ENCODE assay signal across 8 mouse cellular contexts in genomic region chr17:87672677-87673286, GRCm38 (mm10). TPM values are rescaled to one million over a fixed set of nuclear protein-coding genes. Genes with fewer than 3 reads are reported as not detected.
DNase-seq lines count a peak whose midpoint lies in the region; ATAC-seq and TF ChIP-seq lines count a peak whose summit lies in the region.

No protein-coding gene starts in this region.

- H3K4me3 ChIP-seq in heart, embryonic 16.5 days (ENCODE audit: low read length): peak overlapping the region; percentile 79
- peak overlapping the region; percentile 89 for H3K4me3 ChIP-seq in liver, embryonic 12.5 days
- peak overlapping the region; percentile 41 for H3K4me3 ChIP-seq in myocyte

- DNase-seq in adrenal gland, postnatal 10 days: peak; percentile 59
- no peak for DNase-seq in adrenal gland, adult (ENCODE audit: inconsistent age in 2 of 2, low spot score in 1 of 2)
- DNase-seq in B cell, adult 2 months: peak; percentile 67 to 75
- peak; percentile 66 to 69 for DNase-seq in thymus, postnatal 36 days

- no peak for TF ChIP-seq POLR2A in myocyte (IDR thresholded peaks at IDR 0.05; ENCODE audit: insufficient read length, low read depth)

- H3K36me3 ChIP-seq in heart, embryonic 16.5 days (ENCODE audit: control insufficient read depth, insufficient read depth): no peaks in the 10 kb centered on the region
- peaks cover 27% of the 10 kb centered on the region for H3K36me3 ChIP-seq in liver, embryonic 12.5 days
- H3K36me3 ChIP-seq in myocyte (ENCODE audit: control insufficient read depth, insufficient read depth): no peaks in the 10 kb centered on the region

- H3K4me2 ChIP-seq in heart, embryonic 16.5 days (ENCODE audit: low read depth, low read length): peak overlapping the region; percentile 87
- H3K4me2 ChIP-seq in liver, embryonic 12.5 days: peak overlapping the region; percentile 94
- H3K4me2 ChIP-seq in myocyte (ENCODE audit: low read depth): peak overlapping the region; percentile 88

- WGBS in heart, embryonic 16.5 days: under 1% methylated on average over 47 of the region's 54 CpGs
- WGBS in liver, embryonic 12.5 days (ENCODE audit: insufficient replicate concordance): 1% methylated on average over 54 of the region's 54 CpGs

- H3K9me3 ChIP-seq in heart, embryonic 16.5 days (replicated peaks; ENCODE audit: control insufficient read depth, low read length): no peaks in the 10 kb centered on the region
- no peaks in the 10 kb centered on the region for H3K9me3 ChIP-seq in liver, embryonic 12.5 days (replicated peaks)

- peak overlapping the region; percentile 73 for H3K27ac ChIP-seq in heart, embryonic 16.5 days (ENCODE audit: low read length)
- peak overlapping the region; percentile 82 for H3K27ac ChIP-seq in liver, embryonic 12.5 days

- peak overlapping the region; percentile 8 for H3ac ChIP-seq in myocyte (ENCODE audit: control insufficient read depth, insufficient read length)

- peak overlapping the region; percentile 84 for H3K9ac ChIP-seq in heart, embryonic 16.5 days (ENCODE audit: low read length)
- H3K9ac ChIP-seq in liver, embryonic 12.5 days: peak overlapping the region; percentile 90

- no peaks in the 10 kb centered on the region for H3K27me3 ChIP-seq in heart, embryonic 16.5 days (ENCODE audit: control insufficient read depth, insufficient read depth, low read length)
- H3K27me3 ChIP-seq in liver, embryonic 12.5 days (replicated peaks): no peaks in the 10 kb centered on the region
- H3K27me3 ChIP-seq in myocyte (ENCODE audit: control insufficient read depth, insufficient read depth, insufficient read length): no peaks in the 10 kb centered on the region

- peak; percentile 50 for ATAC-seq in common myeloid progenitor, adult 5-6 weeks (replicated peaks; ENCODE audit: low read depth, poor library complexity, severe bottlenecking)
- peak; percentile 59 for ATAC-seq in heart, embryonic 16.5 days (replicated peaks; ENCODE audit: extremely low read depth, insufficient read depth, low FRiP score)
- peak; percentile 67 for ATAC-seq in liver, embryonic 12.5 days

- H3K4me1 ChIP-seq in heart, embryonic 16.5 days (ENCODE audit: control insufficient read depth, insufficient read depth, low read length): peaks cover 14% of the 10 kb centered on the region
- peaks cover 44% of the 10 kb centered on the region for H3K4me1 ChIP-seq in liver, embryonic 12.5 days

- no peaks in the 10 kb centered on the region for H3K79me2 ChIP-seq in myocyte (ENCODE audit: control insufficient read depth, insufficient read depth)

TF ChIP-seq in myocyte, 11 proteins besides CTCF, POLR2A, EP300 and RAD21:
- TF ChIP-seq CEBPB (IDR thresholded peaks at IDR 0.05; ENCODE audit: insufficient read depth, poor library complexity, severe bottlenecking) (no peak), MYOD1 (IDR thresholded peaks at IDR 0.05; ENCODE audit: control insufficient read depth in 1 of 3, insufficient read length in 2 of 3, low read depth in 2 of 3) (no peak), REST (IDR thresholded peaks at IDR 0.05; ENCODE audit: insufficient read depth, insufficient read length) (no peak), USF1 (IDR thresholded peaks at IDR 0.05; ENCODE audit: low read depth) (no peak), POLR2AphosphoS2 (IDR thresholded peaks at IDR 0.05; ENCODE audit: insufficient read length, low read depth) (no peak), SRF (IDR thresholded peaks at IDR 0.05; ENCODE audit: control insufficient read depth, insufficient read length, low read depth) (no peak), MYOG (IDR thresholded peaks at IDR 0.05; ENCODE audit: control insufficient read depth in 1 of 3, insufficient read depth in 1 of 3, insufficient read length in 2 of 3, low read depth in 2 of 3) (no peak), E2F4 (IDR thresholded peaks at IDR 0.05; ENCODE audit: insufficient read depth) (no peak), MAX (IDR thresholded peaks at IDR 0.05; ENCODE audit: low read depth) (no peak), TCF3 (IDR thresholded peaks at IDR 0.05; ENCODE audit: insufficient read length, low read depth) (no peak), TCF12 (IDR thresholded peaks at IDR 0.05; ENCODE audit: insufficient read depth, poor library complexity, severe bottlenecking) (no peak)
TF ChIP-seq in myocyte: peak in this region for 0.

RNA-seq across cellular contexts. Expression of gene Msh2, which starts 0.7 kb away (rescaled TPM):
- total RNA-seq in adrenal gland, postnatal 10 days (2021): 10 to 100 TPM; 24.2 to 33.2 TPM
- total RNA-seq in common myeloid progenitor, adult 5-6 weeks (2017): 124 and 131 TPM in 2 replicates
- polyA plus RNA-seq in heart, embryonic 16.5 days (2015; fragmentation: Nextera tagmentation; extraction: Ambion mirVana): 39.4 and 45.7 TPM in 2 replicates
- polyA plus RNA-seq in liver, embryonic 12.5 days (2016; fragmentation: Nextera tagmentation; extraction: Ambion mirVana): 52.5 and 54.9 TPM in 2 replicates
- 4.6 TPM for polyA plus RNA-seq in myocyte (2012; fragmentation: generic; extraction: Trizol)

RNA-seq across cellular contexts. Expression of gene Epcam, which starts 37.0 kb away (rescaled TPM):
- total RNA-seq in adrenal gland, postnatal 10 days (2021): 1 to 10 TPM in 1 of 2 experiments, under 1 TPM in 1; 0.45 to 1.2 TPM
- total RNA-seq in common myeloid progenitor, adult 5-6 weeks (2017): not detected in 2 replicates
- polyA plus RNA-seq in heart, embryonic 16.5 days (2015; fragmentation: Nextera tagmentation; extraction: Ambion mirVana): 27.9 and 33.6 TPM in 2 replicates
- polyA plus RNA-seq in liver, embryonic 12.5 days (2016; fragmentation: Nextera tagmentation; extraction: Ambion mirVana): 2.3 and 3.2 TPM in 2 replicates
- not detected for polyA plus RNA-seq in myocyte (2012; fragmentation: generic; extraction: Trizol)

Comparison
In these comparisons a context has a peak if more than half of its experiments do, and no peak if none do; other contexts are left out.
1. DNase-seq: peak in adrenal gland, postnatal 10 days (single experiment), B cell, adult 2 months (2 of 2) and thymus, postnatal 36 days (2 of 2); none in adrenal gland, adult (0 of 2).
2. Peak in every context shown above with its lines, with median percentiles within 50 percentile points of each other: ATAC-seq, H3K4me2 ChIP-seq and H3K4me3 ChIP-seq.